Mouse (Mus musculus) myocyte (in vitro differentiated cells): ENCODE results near the gene Lce1c. TPM values are rescaled to one million over a fixed set of nuclear protein-coding genes. Genes with fewer than 3 reads are reported as not detected.
"Not testable (repeated sequence)": the region's sequence is repeated elsewhere in the genome, so short reads cannot be mapped to it uniquely, and the experiment has no call there.

Experiments used
- H3K27me3 ChIP-seq: one replicate; pipeline ENCODE4 v1.6.1; 2011; ENCODE audit not compliant: control insufficient read depth, insufficient read depth, insufficient read length
- H3K36me3 ChIP-seq: one replicate; pipeline ENCODE4 v1.6.1; 2011; ENCODE audit not compliant: control insufficient read depth, insufficient read depth
- H3K4me2 ChIP-seq: one replicate; pipeline ENCODE4 v1.6.1; 2011; ENCODE audit warnings: low read depth, control low read depth
- H3K4me3 ChIP-seq: one replicate; pipeline ENCODE4 v1.5.1; 2011; ENCODE audit warnings: mild to moderate bottlenecking, control low read depth, moderate library complexity
- H3K79me2 ChIP-seq: one replicate; pipeline ENCODE4 v1.6.1; 2011; ENCODE audit not compliant: control insufficient read depth, insufficient read depth
- H3ac ChIP-seq: one replicate; pipeline ENCODE4 v1.6.1; 2011; ENCODE audit not compliant: control insufficient read depth, insufficient read length
- CEBPB ChIP-seq: IDR thresholded peaks from 2 replicates; pipeline ENCODE4 v1.6.1; 2011; ENCODE audit warnings: mild to moderate bottlenecking, moderate library complexity; ENCODE audit not compliant: poor library complexity, insufficient read depth, severe bottlenecking
- E2F4 ChIP-seq: IDR thresholded peaks from one replicate; pipeline ENCODE4 v1.6.1; 2011; ENCODE audit warnings: mild to moderate bottlenecking, control low read depth, moderate library complexity; ENCODE audit not compliant: insufficient read depth
- MAX ChIP-seq: IDR thresholded peaks from one replicate; pipeline ENCODE4 v1.6.1; 2011; ENCODE audit warnings: low read depth, mild to moderate bottlenecking, control low read depth
- MYOD1 ChIP-seq, 3 experiments: IDR thresholded peaks; one replicate each; pipeline ENCODE4 v1.6.1; 2011; ENCODE audit warnings: control low read depth in 2 of 3, low read depth in 2 of 3, mild to moderate bottlenecking in 2 of 3, moderate library complexity in 1 of 3; ENCODE audit not compliant: insufficient read length in 2 of 3, control insufficient read depth in 1 of 3
- MYOG ChIP-seq, 3 experiments: IDR thresholded peaks; one replicate each; pipeline ENCODE4 v1.6.1; 2011; ENCODE audit warnings: control low read depth in 2 of 3, low read depth in 2 of 3, mild to moderate bottlenecking in 2 of 3; ENCODE audit not compliant: insufficient read length in 2 of 3, control insufficient read depth in 1 of 3, insufficient read depth in 1 of 3
- POLR2A ChIP-seq: IDR thresholded peaks from one replicate; pipeline ENCODE4 v1.6.1; 2011; ENCODE audit warnings: low read depth, mild to moderate bottlenecking, control low read depth, moderate library complexity; ENCODE audit not compliant: insufficient read length
- POLR2AphosphoS2 ChIP-seq: IDR thresholded peaks from one replicate; pipeline ENCODE4 v1.6.1; 2011; ENCODE audit warnings: low read depth, control low read depth; ENCODE audit not compliant: insufficient read length
- REST ChIP-seq: IDR thresholded peaks from one replicate; pipeline ENCODE4 v1.6.1; 2011; ENCODE audit warnings: mild to moderate bottlenecking, control low read depth, moderate library complexity; ENCODE audit not compliant: insufficient read depth, insufficient read length
- SRF ChIP-seq: IDR thresholded peaks from one replicate; pipeline ENCODE4 v1.6.1; 2011; ENCODE audit warnings: low read depth; ENCODE audit not compliant: control insufficient read depth, insufficient read length
- TCF12 ChIP-seq: IDR thresholded peaks from one replicate; pipeline ENCODE4 v1.6.1; 2011; ENCODE audit warnings: mild to moderate bottlenecking, control low read depth; ENCODE audit not compliant: poor library complexity, insufficient read depth, severe bottlenecking
- TCF3 ChIP-seq: IDR thresholded peaks from one replicate; pipeline ENCODE4 v1.6.1; 2011; ENCODE audit warnings: low read depth, control low read depth; ENCODE audit not compliant: insufficient read length
- USF1 ChIP-seq: IDR thresholded peaks from one replicate; pipeline ENCODE4 v1.6.1; 2011; ENCODE audit warnings: low read depth, mild to moderate bottlenecking, control low read depth, moderate library complexity
- polyA plus RNA-seq: library from polyadenylated mRNA; unstranded; fragments of >200 nt; fragmentation: generic; extraction: Trizol; gene quantifications from one replicate; pipeline ENCODE4 v1.2.1, GENCODE M21; 2012; ENCODE audit warnings: missing spikeins

Lce1c gene
- polyA plus RNA-seq, 1 experiment, result not detected

- H3ac ChIP-seq, result no peak within 1 kb of the TSS
- H3K79me2 ChIP-seq, result no peaks in the 10 kb centered on the region
- H3K4me2 ChIP-seq, result no peak within 1 kb of the TSS
- no peak for TF ChIP-seq SRF
- H3K36me3 ChIP-seq, result no peaks in the 10 kb centered on the region
- H3K27me3 ChIP-seq, result no peaks in the 10 kb centered on the region
- no peak within 1 kb of the TSS for H3K4me3 ChIP-seq
Observed at GRCm38 (mm10) chr3:92656826-92657225, 22.2 kb upstream of the Lce1c start, which contains the start of gene Lce1b. TSS of gene Lce1b (minus strand) at chr3:92656926.

GRCm38 (mm10) chr3:92670215-92670614, 8.8 kb upstream of the Lce1c start, which contains the start of gene Lce1a2:
TSS of gene Lce1a2 (minus strand) at chr3:92670315.
- H3K4me2 ChIP-seq, result no peak within 1 kb of the TSS
- H3ac ChIP-seq, result no peak within 1 kb of the TSS
- no peaks in the 10 kb centered on the region for H3K27me3 ChIP-seq
- H3K36me3 ChIP-seq, result no peaks in the 10 kb centered on the region
- TF ChIP-seq E2F4, result no peak
- TF ChIP-seq TCF12, result no peak
- no peak for TF ChIP-seq POLR2AphosphoS2
- TF ChIP-seq SRF, result no peak
- TF ChIP-seq MAX, result no peak
- TF ChIP-seq REST, result no peak
- no peaks in the 10 kb centered on the region for H3K79me2 ChIP-seq
- no peak within 1 kb of the TSS for H3K4me3 ChIP-seq

GRCm38 (mm10) chr3:92687110-92687509, 8.1 kb downstream of the Lce1c start, which contains the start of gene Lce1d:
TSS of gene Lce1d (minus strand) at chr3:92687210.
- Histone ChIP-seq H3K79me2 (no peaks in the 10 kb centered on the region), H3ac (no peak within 1 kb of the TSS), H3K36me3 (no peaks in the 10 kb centered on the region), H3K27me3 (no peaks in the 10 kb centered on the region), H3K4me3 (no peak within 1 kb of the TSS), H3K4me2 (no peak within 1 kb of the TSS)
- TF ChIP-seq MAX (no peak), USF1 (no peak), E2F4 (no peak), TCF12 (no peak), MYOD1 (IDR thresholded peaks at IDR 0.05; ENCODE audit: control insufficient read depth in 1 of 3, insufficient read length in 2 of 3, low read depth in 2 of 3) (no peak), REST (no peak), SRF (no peak), TCF3 (no peak), POLR2AphosphoS2 (no peak), CEBPB (no peak), MYOG (IDR thresholded peaks at IDR 0.05; ENCODE audit: control insufficient read depth in 1 of 3, insufficient read depth in 1 of 3, insufficient read length in 2 of 3, low read depth in 2 of 3) (no peak), POLR2A (no peak)

GRCm38 (mm10) chr3:92689154-92689553, 10.1 kb downstream of the Lce1c start:
- H3K27me3 ChIP-seq, H3K4me2 ChIP-seq, H3ac ChIP-seq, H3K36me3 ChIP-seq, H3K4me3 ChIP-seq, H3K79me2 ChIP-seq: not testable (repeated sequence)

GRCm38 (mm10) chr3:92691688-92692087, 12.6 kb downstream of the Lce1c start:
- no peak for TF ChIP-seq POLR2A
- TF ChIP-seq TCF12, result no peak
- peak in 1 of 3 experiments; percentile 13 for TF ChIP-seq MYOD1 (IDR thresholded peaks at IDR 0.05; ENCODE audit: control insufficient read depth in 1 of 3, insufficient read length in 2 of 3, low read depth in 2 of 3)
- TF ChIP-seq CEBPB, result 0 out of 2 replicates have a peak, but pooled peaks have one; percentile 53

GRCm38 (mm10) chr3:92694613-92695012, 15.6 kb downstream of the Lce1c start:
- H3ac ChIP-seq, result no peak overlapping the region
- no peak overlapping the region for H3K4me3 ChIP-seq
- H3K79me2 ChIP-seq, result no peaks in the 10 kb centered on the region
- H3K27me3 ChIP-seq, result no peaks in the 10 kb centered on the region
- H3K4me2 ChIP-seq, result no peak overlapping the region
- TF ChIP-seq POLR2AphosphoS2 (no peak), POLR2A (no peak)
- H3K36me3 ChIP-seq, result no peaks in the 10 kb centered on the region

More at GRCm38 (mm10) chr3:92691688-92692087, 12.6 kb downstream of the Lce1c start:
- H3K4me3 ChIP-seq, result no peak overlapping the region
- no peaks in the 10 kb centered on the region for H3K36me3 ChIP-seq
- no peaks in the 10 kb centered on the region for H3K79me2 ChIP-seq
- no peaks in the 10 kb centered on the region for H3K27me3 ChIP-seq
- no peak overlapping the region for H3ac ChIP-seq
- H3K4me2 ChIP-seq, result peak overlapping the region; percentile 54
